Mouse (Mus musculus) ovary, postnatal 14 days (tissue): ENCODE results near the gene Gpat2.

ENCODE experiments used
- DNase-seq: peaks from one replicate; pipeline ENCODE4 v3.0.0; 2022; ENCODE audit warnings: low spot score

Gene Gpat2

DNA sequence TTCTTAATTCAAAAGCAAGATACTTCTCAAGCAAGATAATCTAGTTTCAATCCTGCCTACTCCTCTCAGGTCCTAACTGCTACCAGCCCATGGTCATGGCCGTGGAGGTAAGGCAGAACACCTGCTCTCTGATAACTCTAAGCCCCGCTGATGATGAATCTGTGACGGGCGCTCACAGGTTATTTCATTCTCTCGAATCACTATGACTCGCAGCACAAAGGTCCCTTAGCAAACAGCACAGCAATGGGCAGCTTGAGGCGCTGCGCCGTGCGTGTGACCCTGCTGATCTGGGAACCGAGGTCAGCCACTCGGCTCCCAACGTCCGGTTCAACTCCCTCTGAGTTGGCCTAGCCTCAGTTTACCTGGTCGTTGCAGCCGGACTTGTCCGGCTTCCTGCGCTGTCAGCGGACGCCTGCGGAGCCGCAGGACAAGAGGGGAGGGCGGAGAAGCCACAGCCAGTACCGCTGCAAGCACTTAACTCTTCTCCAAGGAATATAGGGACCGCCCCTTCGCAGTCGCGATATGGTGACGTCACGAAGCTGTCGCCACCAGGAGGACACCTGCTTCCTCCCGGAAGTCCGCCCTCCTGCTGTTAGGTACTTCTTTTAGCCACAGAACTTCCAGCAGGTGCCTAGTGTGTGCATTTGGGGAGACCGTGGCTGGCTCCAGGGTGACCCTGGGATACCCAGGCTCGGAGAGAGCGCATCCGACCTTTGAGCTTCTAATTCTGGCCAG lies 19.2 kb downstream of the Gpat2 start, which contains the start of gene Fahd2a:
Gene Fahd2a (minus strand): TSS at position 511 of the 735 bp plus-strand sequence.
- DNase-seq, result peak; percentile 85

GRCm38 (mm10) chr2:127446847-127447246 lies 21.8 kb downstream of the Gpat2 start:
- no peak for DNase-seq

DNA sequence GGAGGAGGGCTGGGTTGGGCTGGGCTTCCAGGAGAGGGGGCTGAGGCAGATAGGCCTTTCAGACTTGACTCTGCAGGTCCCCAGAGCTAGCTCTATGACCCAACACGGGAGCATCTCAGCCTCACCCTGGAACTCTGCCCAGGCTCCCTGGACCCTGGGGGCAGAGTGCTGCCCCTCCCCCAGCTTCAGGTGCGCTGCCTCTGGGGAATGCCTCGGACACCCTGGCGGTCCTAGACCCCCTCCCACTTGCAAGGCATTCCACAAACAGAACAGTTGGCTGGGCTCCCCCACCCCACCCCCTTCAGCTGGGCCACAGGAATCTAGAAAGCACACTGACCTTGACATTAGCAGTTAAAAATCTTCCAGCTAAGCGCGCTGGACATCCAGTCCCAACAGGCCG lies 24.7 kb downstream of the Gpat2 start:
- DNase-seq, result no peak

GRCm38 (mm10) chr2:127451748-127452147 lies 26.7 kb downstream of the Gpat2 start:
- no peak for DNase-seq

DNA sequence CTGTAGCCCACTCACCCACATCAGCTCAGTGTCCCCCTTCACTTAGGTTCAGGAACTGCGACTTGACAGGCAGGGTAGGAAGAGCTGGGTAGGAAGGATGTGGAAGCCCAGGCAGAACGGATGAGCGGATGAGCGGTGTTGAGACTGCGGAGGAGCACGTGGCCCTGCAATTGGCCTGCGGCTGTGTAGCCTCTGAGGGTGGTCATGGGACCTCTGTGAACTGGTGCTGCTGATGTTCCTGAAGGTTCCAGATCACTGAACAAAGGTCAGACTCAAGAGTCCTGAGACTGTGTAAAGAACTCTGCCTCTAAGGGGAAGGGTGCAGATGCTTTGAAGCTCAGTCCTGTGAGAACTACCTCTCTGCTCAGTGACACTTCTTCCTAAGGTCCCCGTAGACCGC lies 28.1 kb downstream of the Gpat2 start:
- no peak for DNase-seq

DNA sequence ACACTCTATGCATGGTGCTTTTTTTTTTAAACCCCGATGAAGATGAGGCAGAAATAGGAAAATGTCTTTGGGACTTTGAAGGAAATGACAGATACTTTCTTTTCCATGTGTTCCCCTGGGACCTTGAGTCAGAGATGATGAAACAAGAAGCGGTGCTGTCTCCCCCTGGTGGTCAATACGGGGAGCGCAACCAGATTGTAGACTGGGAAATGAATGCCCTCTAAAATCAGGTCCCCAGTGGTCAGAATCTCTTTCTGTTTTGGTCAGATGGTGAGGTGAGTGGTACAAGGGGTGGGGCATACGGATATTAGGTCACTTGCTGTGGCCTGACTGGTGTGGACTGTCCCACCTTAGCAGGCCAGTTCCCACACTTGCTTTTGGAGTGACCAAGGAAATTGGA lies 28.8 kb downstream of the Gpat2 start:
- peak; percentile 65 for DNase-seq

DNA sequence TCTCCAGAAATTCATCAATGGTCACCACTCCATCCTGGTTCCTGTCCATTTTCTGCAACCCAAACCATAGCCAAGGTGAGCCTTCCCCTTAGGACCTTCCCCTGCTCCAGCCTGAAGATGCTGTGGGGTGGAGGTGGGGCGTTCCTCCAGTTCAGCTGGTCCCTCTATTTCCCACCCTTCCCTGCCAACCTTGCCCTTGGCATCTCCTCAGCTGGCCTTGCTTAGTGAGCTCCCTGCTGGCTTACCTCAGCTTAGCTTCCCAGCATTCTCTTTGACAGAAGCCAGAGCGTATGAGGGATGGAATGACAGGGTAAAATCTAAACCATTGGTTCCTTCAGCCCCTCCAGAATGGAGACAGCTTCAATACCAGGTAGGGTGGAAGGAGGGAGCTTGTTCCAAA lies 34.3 kb downstream of the Gpat2 start:
- DNase-seq, result no peak

- no peak for DNase-seq
Measured at GRCm38 (mm10) chr2:127461351-127461750, 36.4 kb downstream of the Gpat2 start.

- peak; percentile 62 for DNase-seq
Measured at GRCm38 (mm10) chr2:127462314-127462713, 37.3 kb downstream of the Gpat2 start.

DNA sequence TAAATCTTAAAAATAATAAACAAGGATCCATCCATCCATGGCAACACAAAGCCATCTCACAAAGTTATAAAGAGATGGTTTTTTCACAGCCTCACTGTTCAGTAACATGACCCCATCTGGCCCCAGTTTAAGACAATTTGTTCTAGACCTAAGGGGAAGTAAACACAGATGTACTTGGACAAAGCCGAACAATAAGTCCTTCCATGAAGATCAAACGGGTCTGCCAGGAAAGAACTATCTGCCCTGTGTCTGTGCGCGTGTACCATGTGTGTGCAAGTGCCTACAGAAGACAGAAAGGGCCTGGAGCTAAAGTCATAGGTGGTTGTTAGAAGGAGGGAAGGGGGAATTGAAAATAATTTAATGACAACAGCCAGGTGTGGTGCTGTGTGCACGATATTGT lies 45.2 kb downstream of the Gpat2 start:
- DNase-seq, result no peak

DNA sequence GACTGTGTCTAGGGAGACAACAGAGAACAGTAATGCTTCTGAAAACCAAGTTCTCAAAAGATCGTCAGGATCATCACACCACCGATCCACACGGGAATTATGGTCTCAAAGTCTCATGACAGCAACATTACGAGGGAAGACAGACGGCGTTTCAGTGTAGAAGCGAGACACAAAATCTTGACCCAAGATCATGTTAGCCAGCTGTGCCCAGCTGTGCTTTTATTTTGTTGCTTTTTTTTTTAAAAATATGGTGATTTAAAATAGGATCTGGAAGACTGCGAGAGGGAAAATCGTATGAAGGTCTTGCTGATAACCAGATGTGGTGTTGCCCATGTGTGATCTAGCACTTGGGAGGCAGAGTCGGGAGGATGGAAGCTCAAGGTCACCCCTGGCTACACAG lies 45.7 kb downstream of the Gpat2 start:
- no peak for DNase-seq

- no peak for DNase-seq
Measured at GRCm38 (mm10) chr2:127471281-127471680, 46.3 kb downstream of the Gpat2 start.

- no peak for DNase-seq
Measured at GRCm38 (mm10) chr2:127472279-127472678, 47.3 kb downstream of the Gpat2 start.

- no peak for DNase-seq
Measured at GRCm38 (mm10) chr2:127479210-127479609, 54.2 kb downstream of the Gpat2 start.

DNA sequence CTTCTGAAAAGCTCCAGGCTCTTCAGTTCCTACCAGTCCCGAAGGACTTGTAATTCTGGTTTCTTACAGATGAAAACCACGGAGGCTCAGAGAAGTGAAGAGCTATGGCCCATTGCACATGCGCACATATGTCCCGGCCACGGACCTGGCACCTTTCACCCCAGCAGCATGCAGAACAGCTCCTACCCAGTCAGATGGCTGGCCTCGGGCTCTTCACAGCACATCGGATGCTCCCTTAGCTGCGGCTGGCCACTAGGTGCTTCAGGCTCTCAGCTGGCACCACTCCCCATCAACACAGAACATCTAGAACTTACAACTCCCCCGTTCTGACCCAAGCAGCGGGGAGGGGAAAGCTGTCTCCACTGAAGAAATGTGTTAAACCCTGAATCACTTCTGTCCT lies 54.8 kb downstream of the Gpat2 start:
- no peak for DNase-seq

DNA sequence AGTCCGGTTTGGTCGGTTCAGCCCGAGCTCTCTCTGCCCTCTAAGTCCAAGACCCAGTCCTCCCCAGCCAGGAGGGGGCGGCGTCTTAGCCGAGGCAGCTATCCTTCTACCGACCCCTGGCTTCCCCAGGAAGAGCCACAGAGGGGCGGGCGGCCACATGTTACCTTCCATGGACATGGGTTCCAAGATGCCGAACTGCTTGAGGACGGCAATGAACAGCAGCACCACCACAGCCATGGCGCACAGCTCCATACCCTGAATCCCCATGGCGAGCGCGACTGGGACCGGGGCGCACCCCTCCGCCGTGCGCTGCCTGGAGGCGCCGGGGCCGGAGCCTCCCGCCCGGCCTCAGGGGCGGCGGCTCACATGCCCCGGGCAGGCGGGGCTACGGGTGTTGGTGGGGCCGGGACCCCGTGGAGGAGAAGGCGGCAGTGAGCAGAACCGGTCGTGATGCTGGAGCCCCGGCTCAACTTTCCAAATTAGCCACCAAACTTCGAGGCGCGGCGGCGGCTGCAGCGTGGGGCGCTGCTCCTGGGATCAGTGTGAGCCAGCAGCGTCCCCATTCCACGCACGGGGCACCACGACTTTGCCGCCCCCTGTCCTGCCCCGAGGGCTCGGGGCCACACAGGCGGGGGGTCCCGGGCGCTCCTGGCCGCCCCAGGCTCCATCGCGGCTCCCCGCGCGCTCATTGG lies 57.0 kb downstream of the Gpat2 start:
- DNase-seq, result no peak

- peak; percentile 62 for DNase-seq
Measured at GRCm38 (mm10) chr2:127482533-127482911, 57.5 kb downstream of the Gpat2 start.

DNA sequence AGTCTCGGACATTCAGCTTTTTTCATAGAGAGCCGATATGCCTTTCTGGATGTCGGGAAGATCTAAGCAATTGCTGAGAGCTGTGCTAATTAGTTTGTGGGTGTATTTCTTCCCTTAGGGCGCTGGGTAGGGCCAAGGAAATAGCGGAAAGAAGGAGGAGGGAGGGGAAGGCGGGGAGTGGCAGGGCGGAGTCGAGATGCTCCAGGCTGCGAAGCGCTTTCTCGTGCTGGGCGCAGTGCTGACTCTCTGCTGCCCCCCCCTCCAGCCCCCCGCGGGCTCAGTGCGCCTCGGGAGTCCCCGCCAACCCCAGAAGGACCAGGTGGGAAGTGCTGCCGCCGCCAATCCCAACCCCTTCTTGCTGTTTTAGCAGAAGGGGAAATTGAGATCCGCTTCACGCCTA lies 58.0 kb downstream of the Gpat2 start:
- DNase-seq, result no peak

GRCm38 (mm10) chr2:127484476-127485170 lies 59.6 kb downstream of the Gpat2 start:
- DNase-seq, result peak; percentile 54
